Mouse (Mus musculus) layer of hippocampus, adult 9-11 months (tissue): ENCODE measurements around the gene Capn5.

ENCODE experiments used
- DNase-seq: peaks from one replicate; pipeline ENCODE4 v3.0.0; 2022

Capn5 gene

GRCm38 (mm10) chr7:98148721-98149407, 29.2 kb downstream of the Capn5 start:
- no peak for DNase-seq

DNA sequence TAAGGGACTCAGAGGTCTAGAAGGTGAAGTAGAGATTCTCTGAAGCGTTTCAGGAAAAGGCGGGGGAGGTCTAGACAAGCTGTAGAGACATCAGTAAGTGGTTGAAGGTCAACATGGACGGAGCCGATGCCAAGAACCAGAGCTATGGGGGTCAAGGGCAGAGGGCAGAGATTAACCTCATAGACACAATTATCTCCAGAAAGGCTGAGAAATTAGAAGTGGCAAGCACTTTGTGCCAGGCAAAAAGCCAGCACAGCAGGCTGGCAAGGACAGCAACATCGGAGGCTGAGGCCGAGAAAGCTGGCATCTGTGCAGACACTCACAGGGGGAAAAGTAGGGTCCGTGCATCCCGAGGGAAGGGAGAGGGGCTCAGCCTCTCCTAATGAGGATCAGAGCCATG, 30.3 kb downstream of the Capn5 start:
- DNase-seq = no peak

GRCm38 (mm10) chr7:98146447-98146845, 31.6 kb downstream of the Capn5 start:
- DNase-seq = no peak

DNA sequence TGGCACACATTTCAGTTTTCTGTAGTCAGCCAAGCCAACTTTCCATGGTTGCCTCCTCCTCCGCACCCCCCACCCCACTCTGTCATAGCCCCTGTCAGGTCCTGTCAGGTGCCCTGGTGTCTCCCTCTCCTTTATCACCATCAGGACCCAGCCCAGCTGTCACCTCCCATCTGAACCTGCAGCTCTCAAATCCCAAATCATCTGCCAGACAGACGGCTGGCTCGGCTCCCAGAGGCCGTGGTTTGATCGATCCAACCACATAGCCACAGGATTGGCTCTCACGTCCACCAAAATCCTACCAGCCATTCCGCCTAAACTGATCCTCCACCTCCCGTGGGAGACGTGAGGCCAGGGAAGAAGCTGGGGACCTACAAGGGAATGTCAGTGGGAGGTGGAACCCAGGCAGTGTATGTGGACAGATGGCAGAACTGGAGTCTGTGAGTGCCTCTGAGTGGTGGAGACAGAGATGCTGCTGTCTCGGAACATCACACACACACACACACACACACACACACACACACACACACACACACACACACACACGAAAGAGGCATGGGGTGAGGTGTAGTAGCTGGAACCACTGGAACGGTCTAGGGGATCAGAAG, 32.1 kb downstream of the Capn5 start:
- peak; percentile 47 for DNase-seq

DNA sequence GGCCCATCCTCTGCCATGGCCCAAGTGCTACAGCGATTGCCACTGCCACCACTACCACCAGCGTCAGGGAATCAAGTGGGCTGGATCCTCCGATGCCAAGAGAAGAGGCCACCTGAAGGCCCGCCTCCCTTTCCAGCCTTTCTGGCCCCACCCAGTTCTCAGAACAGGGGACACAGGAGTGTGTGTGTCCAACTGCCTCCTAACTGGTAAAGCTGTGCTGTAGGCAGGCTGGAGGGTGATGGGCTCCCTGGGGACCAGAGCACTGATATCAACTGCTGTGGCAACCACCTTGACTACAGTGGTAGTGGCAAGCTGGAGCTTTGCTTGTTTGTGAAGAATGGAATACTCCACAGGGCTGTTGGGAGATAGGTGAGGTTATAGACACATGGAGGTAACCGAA, 32.7 kb downstream of the Capn5 start, which contains the start of gene Omp:
Gene Omp, minus strand, starts transcription at position 101 of the 400 bp plus-strand sequence.
- no peak for DNase-seq

DNA sequence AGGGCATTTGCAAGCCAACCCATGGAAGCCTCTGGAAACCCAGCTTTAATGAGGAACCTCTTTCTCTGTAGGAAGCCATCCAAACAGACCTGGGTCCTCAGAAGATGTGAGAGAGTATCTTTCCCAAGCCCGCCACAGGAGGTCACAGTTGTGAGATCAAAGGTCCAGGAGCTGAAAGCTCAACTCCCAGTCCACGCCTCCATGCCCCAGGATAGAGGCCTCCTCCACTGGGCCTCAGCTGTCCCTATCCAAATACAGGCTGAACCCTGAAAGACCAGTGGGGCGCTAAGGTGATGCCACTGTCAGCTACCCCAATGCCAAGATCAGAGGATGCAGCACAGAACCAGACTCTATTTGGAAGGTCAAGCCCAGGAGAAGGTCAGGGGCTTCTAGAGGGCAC, 35.4 kb downstream of the Capn5 start:
- DNase-seq = no peak

GRCm38 (mm10) chr7:98142247-98142646, 35.8 kb downstream of the Capn5 start:
- DNase-seq = no peak

GRCm38 (mm10) chr7:98141206-98141605, 36.9 kb downstream of the Capn5 start:
- DNase-seq = no peak

GRCm38 (mm10) chr7:98140597-98140996, 37.5 kb downstream of the Capn5 start:
- no peak for DNase-seq

DNA sequence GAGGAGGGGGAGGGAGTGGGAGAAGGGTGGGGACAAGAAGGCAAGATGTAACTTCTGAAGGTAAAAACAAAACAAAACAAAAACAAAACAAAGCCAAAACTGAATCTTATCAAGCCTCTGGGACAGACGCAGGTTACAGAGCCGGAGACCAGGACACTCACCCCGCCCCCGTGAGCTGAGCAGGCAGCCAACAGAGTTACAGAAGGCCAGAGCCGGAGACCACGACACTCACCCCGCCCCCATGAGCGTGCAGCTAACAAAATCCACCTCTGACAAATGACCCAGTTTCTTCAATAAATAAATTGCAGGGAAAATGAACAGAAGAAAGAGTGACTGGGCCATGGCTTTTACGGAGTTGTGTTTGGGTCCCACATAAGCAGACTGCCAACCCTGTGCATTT, 38.9 kb downstream of the Capn5 start:
- DNase-seq = no peak

- DNase-seq = no peak
These were observed 40.1 kb downstream of the Capn5 start for GRCm38 (mm10) chr7:98137995-98138394.

DNA sequence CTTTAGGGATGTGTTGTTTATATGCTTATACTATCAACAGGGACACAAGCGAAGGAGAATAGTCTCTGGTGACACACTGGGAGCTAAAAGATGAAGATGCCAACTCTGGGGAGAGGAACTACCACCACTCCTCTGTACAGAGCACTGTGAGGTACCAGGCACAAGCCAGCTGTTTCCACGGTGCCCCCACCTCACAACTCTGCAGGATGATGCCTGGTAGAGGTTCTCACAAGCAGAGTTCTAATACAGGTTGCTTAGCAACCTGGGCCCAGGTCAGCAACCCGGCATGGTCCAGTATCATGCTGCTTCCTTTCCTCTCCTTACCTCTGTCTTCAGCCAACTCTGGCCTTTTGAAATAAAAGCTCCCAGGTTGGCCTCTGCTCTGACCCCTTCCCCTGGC, 40.5 kb downstream of the Capn5 start:
- no peak for DNase-seq

DNA sequence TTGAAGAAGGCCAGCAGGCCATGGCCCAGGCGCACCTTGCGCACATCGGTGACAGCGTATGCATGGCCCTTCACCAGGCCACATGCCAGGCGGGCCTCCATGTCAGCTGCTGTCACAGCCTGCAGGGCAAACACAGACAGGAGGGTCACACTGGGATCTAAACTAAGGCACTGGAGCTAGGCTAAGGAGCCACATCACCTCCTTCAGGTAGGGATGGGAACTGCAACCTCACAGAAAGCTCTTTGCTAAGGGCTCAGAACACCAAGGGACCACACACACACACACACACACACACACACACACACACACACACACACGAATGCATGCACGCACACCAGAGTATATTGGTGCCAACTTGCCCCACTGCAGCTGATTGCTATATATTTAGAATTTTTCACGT, 46.3 kb downstream of the Capn5 start:
- DNase-seq = no peak

- DNase-seq = no peak
These were observed 52.6 kb downstream of the Capn5 start for GRCm38 (mm10) chr7:98125473-98125872.

- no peak for DNase-seq
These were observed 53.4 kb downstream of the Capn5 start for GRCm38 (mm10) chr7:98124701-98125100.

GRCm38 (mm10) chr7:98121673-98122072, 56.4 kb downstream of the Capn5 start:
- DNase-seq = no peak

GRCm38 (mm10) chr7:98121241-98121640, 56.8 kb downstream of the Capn5 start:
- no peak for DNase-seq

- DNase-seq = peak; percentile 41
These were observed 57.7 kb downstream of the Capn5 start for GRCm38 (mm10) chr7:98120325-98120724.

GRCm38 (mm10) chr7:98119961-98120232, 58.2 kb downstream of the Capn5 start:
- no peak for DNase-seq

DNA sequence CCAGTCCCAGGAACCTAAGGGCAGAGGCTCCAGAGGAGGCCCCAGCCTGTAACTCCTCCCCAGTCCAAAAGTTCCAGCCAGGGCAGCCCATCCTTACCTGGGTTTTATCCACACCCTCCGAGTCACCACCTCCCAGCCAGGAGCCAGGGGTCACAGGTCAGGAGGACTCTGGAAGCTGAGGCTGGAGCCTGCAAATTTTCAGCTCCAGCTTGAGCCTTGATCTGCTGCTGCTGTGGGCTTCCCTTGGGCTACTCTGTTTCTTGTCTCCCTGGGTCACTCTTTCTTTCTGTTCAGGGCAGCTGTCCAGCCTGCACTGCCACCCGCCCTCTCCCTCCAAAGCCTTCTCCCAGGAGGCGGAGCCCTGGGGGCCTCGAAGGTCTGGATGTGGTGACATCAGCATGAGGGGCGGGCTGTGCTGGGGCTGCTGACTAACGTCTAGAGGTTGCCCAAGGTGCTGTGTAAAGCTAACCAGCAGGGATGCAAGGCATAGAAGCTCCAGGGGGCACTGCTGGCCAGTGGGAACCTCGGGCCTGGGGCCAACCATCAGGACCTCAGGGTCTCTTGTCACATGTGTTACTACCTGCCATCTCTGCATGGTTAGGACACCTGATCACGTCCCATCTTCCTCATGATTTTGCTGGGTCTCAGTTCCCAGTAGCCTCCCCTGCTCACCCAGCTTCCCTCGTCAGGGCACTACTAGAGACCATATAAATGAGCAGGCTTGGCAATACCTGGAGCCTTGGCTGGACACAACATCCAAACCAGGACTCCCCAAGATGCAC, 58.7 kb downstream of the Capn5 start, which contains the start of gene Myo7a:
Gene Myo7a, minus strand, starts transcription at position 346 of the 782 bp plus-strand sequence.
- DNase-seq = no peak

GRCm38 (mm10) chr7:98117012-98117660, 60.9 kb downstream of the Capn5 start:
- no peak for DNase-seq

GRCm38 (mm10) chr7:98114656-98115055, 63.4 kb downstream of the Capn5 start:
- no peak for DNase-seq

- DNase-seq = no peak
These were observed 66.8 kb downstream of the Capn5 start for GRCm38 (mm10) chr7:98111233-98111632.

- no peak for DNase-seq
These were observed 68.3 kb downstream of the Capn5 start for GRCm38 (mm10) chr7:98109771-98110170.
